Mouse (Mus musculus) gastrocnemius, adult 8-10 months (tissue): ENCODE results near the gene Trir. TPM values are rescaled to one million over a fixed set of nuclear protein-coding genes. Genes with fewer than 3 reads are reported as not detected.

Source experiments
- microRNA-seq: library from miRNA; unstranded; fragments of <30 nt; microRNA quantifications from one replicate; pipeline ENCODE4 v1.2.0, GENCODE M21; 2022
- total RNA-seq, 4 experiments: library from RNA; stranded (reverse); gene quantifications; 2 replicates each; pipeline ENCODE4 v1.2.4; 2022

Gene Trir
- total RNA-seq, 4 experiments from 2014 or later = 57.5 to 74.2 (median 66.1) TPM

Small RNAs within 50 kb of the gene (microRNA-seq; reads per million reads assigned to microRNA genes)
- not detected for gene Mir7070

Other genes with a start within 250 kb of the Trir start
- 100 to 1,000 TPM; 507 to 604 (median 532) TPM for gene Nfix, start 226.5 kb upstream of the Trir start, total RNA-seq
- gene Dand5, start 204.0 kb upstream of the Trir start, total RNA-seq = 10 to 100 TPM in 3 of 4 experiments, 1 to 10 TPM in 1; 7.8 to 12.9 (median 12.2) TPM
- 10 to 100 TPM; 18.6 to 23.2 (median 20.8) TPM for gene Gadd45gip1, start 195.3 kb upstream of the Trir start, total RNA-seq
- 100 to 1,000 TPM; 168 to 185 (median 180) TPM for gene Rad23a, start 186.2 kb upstream of the Trir start, total RNA-seq
- gene Calr, start 179.9 kb upstream of the Trir start, total RNA-seq = 100 to 1,000 TPM; 148 to 197 (median 154) TPM
- gene Farsa, start 169.8 kb upstream of the Trir start, total RNA-seq = 10 to 100 TPM; 19.2 to 28.8 (median 24.5) TPM
- gene Syce2, start 154.7 kb upstream of the Trir start, total RNA-seq = 1 to 10 TPM in 2 of 4 experiments, under 1 TPM in 2; 0.82 to 2.5 (median 1.5) TPM
- gene Gcdh, start 132.9 kb upstream of the Trir start, total RNA-seq = 10 to 100 TPM; 29.4 to 43.6 (median 36.2) TPM
- gene Klf1, start 124.9 kb upstream of the Trir start, total RNA-seq = not detected
- gene Dnase2a, start 118.3 kb upstream of the Trir start, total RNA-seq = 1 to 10 TPM; 3.7 to 8.0 (median 6.1) TPM
- gene Mast1, start 89.5 kb upstream of the Trir start, total RNA-seq = under 1 TPM in 1 of 4 experiments, not detected in 3; 0.07 TPM
- not detected for gene Rtbdn, start 79.8 kb upstream of the Trir start, total RNA-seq
- gene Gm49661, start 57.4 kb upstream of the Trir start, total RNA-seq = 1 to 10 TPM in 1 of 4 experiments, not detected in 3; 1.1 TPM
- gene Prdx2, start 57.2 kb upstream of the Trir start, total RNA-seq = 100 to 1,000 TPM; 173 to 193 (median 187) TPM
- 10 to 100 TPM; 20.4 to 26.5 (median 23.9) TPM for gene Rnaseh2a, start 57.1 kb upstream of the Trir start, total RNA-seq
- gene Junb, start 48.1 kb upstream of the Trir start, total RNA-seq = 1 to 10 TPM; 5.9 to 9.6 (median 7.5) TPM
- 1 to 10 TPM; 2.0 to 3.1 (median 2.6) TPM for gene Hook2, start 36.2 kb upstream of the Trir start, total RNA-seq
- gene Best2, start 12.3 kb upstream of the Trir start, total RNA-seq = not detected
- 10 to 100 TPM; 57.1 to 67.3 (median 58.8) TPM for gene Asna1, start 1.5 kb upstream of the Trir start, total RNA-seq
- 10 to 100 TPM; 28.3 to 38.4 (median 32.6) TPM for gene Tnpo2, start 10.1 kb downstream of the Trir start, total RNA-seq
- 1 to 10 TPM; 1.4 to 2.5 (median 1.8) TPM for gene Fbxw9, start 33.2 kb downstream of the Trir start, total RNA-seq
- gene Gm5741, start 41.2 kb downstream of the Trir start, total RNA-seq = not detected
- gene Dhps, start 44.9 kb downstream of the Trir start, total RNA-seq = 10 to 100 TPM; 34.1 to 38.9 (median 36.0) TPM
- 10 to 100 TPM; 40.7 to 49.9 (median 46.3) TPM for gene Wdr83os, start 53.9 kb downstream of the Trir start, total RNA-seq
- gene Wdr83, start 54.5 kb downstream of the Trir start, total RNA-seq = 10 to 100 TPM; 15.4 to 20.4 (median 16.0) TPM
- gene Man2b1, start 56.4 kb downstream of the Trir start, total RNA-seq = 1 to 10 TPM; 6.4 to 9.8 (median 8.1) TPM
- gene Zfp791, start 96.3 kb downstream of the Trir start, total RNA-seq = 1 to 10 TPM in 2 of 4 experiments, under 1 TPM in 2; 0.51 to 1.4 (median 0.90) TPM
- gene Cks1brt, start 125.1 kb downstream of the Trir start, total RNA-seq = not detected
- not detected for gene Olfr371, start 199.2 kb downstream of the Trir start, total RNA-seq